Mouse (Mus musculus) kidney, adult 9 months (tissue): ENCODE results near the gene Ednrb.
"Not testable (repeated sequence)": the region's sequence is repeated elsewhere in the genome, so short reads cannot be mapped to it uniquely, and the experiment has no call there.

Source experiments
- DNase-seq: peaks from one replicate; pipeline ENCODE4 v3.0.0; 2022

Gene Ednrb

GRCm38 (mm10) chr14:103816637-103817308 is 27.4 kb downstream of the Ednrb start:
- DNase-seq, result peak; percentile 80

- peak; percentile 74 for DNase-seq
Measured at GRCm38 (mm10) chr14:103815542-103815941, 28.7 kb downstream of the Ednrb start.

GRCm38 (mm10) chr14:103814015-103814691 is 30.0 kb downstream of the Ednrb start:
- no peak for DNase-seq

GRCm38 (mm10) chr14:103813246-103813645 is 31.0 kb downstream of the Ednrb start:
- DNase-seq, result peak; percentile 54

GRCm38 (mm10) chr14:103811291-103811690 is 32.9 kb downstream of the Ednrb start:
- DNase-seq, result no peak

GRCm38 (mm10) chr14:103803907-103804659 is 40.1 kb downstream of the Ednrb start:
- no peak for DNase-seq

- no peak for DNase-seq
Measured at GRCm38 (mm10) chr14:103797123-103797522, 47.1 kb downstream of the Ednrb start.

- no peak for DNase-seq
Measured at GRCm38 (mm10) chr14:103795591-103795990, 48.6 kb downstream of the Ednrb start.

- DNase-seq, result no peak
Measured at GRCm38 (mm10) chr14:103793409-103793808, 50.8 kb downstream of the Ednrb start.

- no peak for DNase-seq
Measured at GRCm38 (mm10) chr14:103792726-103793125, 51.5 kb downstream of the Ednrb start.

GRCm38 (mm10) chr14:103787547-103787946 is 56.7 kb downstream of the Ednrb start:
- peak; percentile 14 for DNase-seq

- DNase-seq, result no peak
Measured at GRCm38 (mm10) chr14:103785096-103785965, 58.9 kb downstream of the Ednrb start.

GRCm38 (mm10) chr14:103780336-103780735 is 63.9 kb downstream of the Ednrb start:
- not testable (repeated sequence) for DNase-seq

- DNase-seq, result no peak
Measured at GRCm38 (mm10) chr14:103779276-103779675, 64.9 kb downstream of the Ednrb start.

GRCm38 (mm10) chr14:103778533-103779151 is 65.6 kb downstream of the Ednrb start:
- peak; percentile 44 for DNase-seq

- peak; percentile 40 for DNase-seq
Measured at GRCm38 (mm10) chr14:103778009-103778431, 66.2 kb downstream of the Ednrb start.

- DNase-seq, result no peak
Measured at GRCm38 (mm10) chr14:103777386-103777785, 66.8 kb downstream of the Ednrb start.

- no peak for DNase-seq
Measured at GRCm38 (mm10) chr14:103769319-103770245, 74.6 kb downstream of the Ednrb start.

- no peak for DNase-seq
Measured at GRCm38 (mm10) chr14:103767488-103767887, 76.7 kb downstream of the Ednrb start.
